Comparison of ENCODE assay signal across 8 mouse cellular contexts in genomic region chrX:164269285-164269761, GRCm38 (mm10). TPM values are rescaled to one million over a fixed set of nuclear protein-coding genes. Genes with fewer than 3 reads are reported as not detected.
DNase-seq lines count a peak whose midpoint lies in the region; ATAC-seq lines count a peak whose summit lies in the region.

TSS of gene Pir (plus strand) at chrX:164269371.

- H3K27ac ChIP-seq in intestine, embryonic 15.5 days, result no peak within 1 kb of the TSS

- DNase-seq in adrenal gland, postnatal 14 days, result peak; percentile 77
- peak; percentile 64 for DNase-seq in embryo, embryonic 9.5 days (ENCODE audit: extremely low spot score)
- DNase-seq in gastrocnemius, postnatal 36 days, result peak; percentile 36 to 40
- peak; percentile 47 to 50 for DNase-seq in left cerebral cortex, postnatal 25 days (ENCODE audit: low spot score in 2 of 2)
- DNase-seq in right cerebral cortex, postnatal 25 days, result peak; percentile 18
- DNase-seq in urinary bladder, postnatal 36 days (ENCODE audit: low spot score in 2 of 2), result peak; percentile 34 to 65

- H3K9me3 ChIP-seq in intestine, embryonic 15.5 days, result no peaks in the 10 kb centered on the region

- no peaks in the 10 kb centered on the region for H3K36me3 ChIP-seq in intestine, embryonic 15.5 days

- peak; percentile 95 for ATAC-seq in intestine, embryonic 15.5 days
- peak; percentile 94 for ATAC-seq in megakaryocyte progenitor cell, adult 5-6 weeks (replicated peaks; ENCODE audit: poor library complexity)

- H3K4me2 ChIP-seq in intestine, embryonic 15.5 days (replicated peaks), result peak within 1 kb of the TSS; percentile 59

- H3K4me1 ChIP-seq in intestine, embryonic 15.5 days (replicated peaks), result no peaks in the 10 kb centered on the region

- WGBS in intestine, embryonic 15.5 days, result 17% methylated on average over 20 of the region's 20 CpGs

- H3K9ac ChIP-seq in intestine, embryonic 15.5 days, result no peak within 1 kb of the TSS

- H3K27me3 ChIP-seq in intestine, embryonic 15.5 days (replicated peaks), result no peaks in the 10 kb centered on the region

- intact Hi-C loops in gastrocnemius, postnatal 36 days (cut with DNase I), result no loop called here
- intact Hi-C loops in left cerebral cortex, postnatal 25 days (cut with DNase I), result no loop called here

- peak within 1 kb of the TSS; percentile 29 for H3K4me3 ChIP-seq in intestine, embryonic 15.5 days (replicated peaks)

RNA-seq across cellular contexts. Expression of gene Pir, which starts in this region (rescaled TPM):
- total RNA-seq in adrenal gland, postnatal 14 days (2021), result 4.5 and 4.9 TPM in 2 replicates
- total RNA-seq in gastrocnemius, postnatal 36 days (2021), result 1 to 10 TPM; 3.2 to 3.6 TPM
- 4.8 and 5.4 TPM in 2 replicates for polyA plus RNA-seq in intestine, embryonic 15.5 days (2015; fragmentation: Nextera tagmentation; extraction: Ambion mirVana)
- 1 to 10 TPM; 4.0 to 6.1 TPM for total RNA-seq in left cerebral cortex, postnatal 25 days (2021)
- total RNA-seq in megakaryocyte progenitor cell, adult 5-6 weeks (2015), result 0.99 and 1.1 TPM in 2 replicates
- total RNA-seq in megakaryocyte progenitor cell, adult 5-6 weeks (2017), result 0.71 and 1.0 TPM in 2 replicates

Comparison
In these comparisons a context has a peak if more than half of its experiments do, and no peak if none do; other contexts are left out.
1. DNase-seq: peak in every context shown above with its lines; median percentile 77 in adrenal gland, postnatal 14 days; 64 in embryo, embryonic 9.5 days; 50 in urinary bladder, postnatal 36 days; 48 in left cerebral cortex, postnatal 25 days; 38 in gastrocnemius, postnatal 36 days; 18 in right cerebral cortex, postnatal 25 days.